8 mouse cellular contexts compared by ENCODE assay signal in the genomic region with DNA sequence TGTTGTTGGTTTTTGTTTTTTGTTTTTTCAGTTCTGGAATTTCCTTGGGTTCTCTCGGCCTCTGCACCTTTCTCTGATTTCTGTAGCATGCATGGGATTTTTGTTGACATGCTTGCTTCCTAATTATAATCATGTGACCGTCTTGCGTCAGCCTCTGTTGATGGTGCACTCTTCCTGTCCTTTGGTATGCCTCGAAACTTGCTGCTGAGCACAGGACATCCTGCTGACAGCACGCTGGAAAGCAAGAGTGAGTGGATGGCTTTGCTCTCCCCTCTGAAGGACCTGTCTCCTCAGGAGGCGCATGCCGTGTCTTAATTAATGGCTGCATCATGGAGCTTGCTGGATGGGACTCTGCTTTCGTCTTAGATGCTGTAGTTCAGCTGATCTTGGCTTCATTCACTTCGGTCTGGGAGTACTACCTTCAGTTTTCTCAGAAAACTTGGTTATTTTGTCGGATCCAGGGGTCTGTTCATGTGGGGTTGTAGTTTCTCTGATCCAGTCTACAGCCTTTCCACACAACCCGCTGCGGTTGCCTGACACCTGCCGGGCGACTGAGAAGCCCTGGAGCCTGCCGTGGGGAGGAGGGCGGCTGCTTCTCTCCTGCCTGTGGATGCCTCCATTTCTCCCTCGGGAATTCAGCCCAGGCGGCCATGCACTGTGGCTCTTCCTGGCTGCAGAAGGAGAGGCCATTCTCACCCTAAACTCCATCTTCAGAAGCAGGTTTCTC. TPM values are rescaled to one million over a fixed set of nuclear protein-coding genes. Genes with fewer than 3 reads are reported as not detected.
DNase-seq lines count a peak whose midpoint lies in the region; ATAC-seq lines count a peak whose summit lies in the region.

No protein-coding gene starts in this region.

- peak; percentile 46 to 66 for DNase-seq in heart, adult 18-20 months
- DNase-seq in heart, postnatal 25 days (ENCODE audit: low spot score), result no peak
- DNase-seq in embryonic facial prominence, embryonic 10.5 days (ENCODE audit: low spot score), result no peak
- DNase-seq in hindbrain, embryonic 10.5 days (ENCODE audit: low spot score), result no peak
- peak; percentile 52 for DNase-seq in lung, postnatal 10 days
- no peak for DNase-seq in adrenal gland, postnatal 36 days
- DNase-seq in urinary bladder, postnatal 4 days (ENCODE audit: low spot score in 2 of 2), result no peak

- WGBS in embryonic facial prominence, embryonic 10.5 days, result 18% methylated on average over 18 of the region's 18 CpGs
- 22% methylated on average over 18 of the region's 18 CpGs for WGBS in hindbrain, embryonic 10.5 days

- intact Hi-C loops in heart, postnatal 25 days (cut with DNase I), result loop anchor here (5.0 kb wide), 1 partner anchor 35 kb away; no protein-coding TSS in a partner anchor

- peaks cover 15% of the 10 kb centered on the region for H3K4me1 ChIP-seq in embryonic facial prominence, embryonic 10.5 days
- peaks cover 19% of the 10 kb centered on the region for H3K4me1 ChIP-seq in hindbrain, embryonic 10.5 days (replicated peaks)

- H3K27ac ChIP-seq in embryonic facial prominence, embryonic 10.5 days (replicated peaks), result no peak overlapping the region
- peak overlapping the region; percentile 56 for H3K27ac ChIP-seq in hindbrain, embryonic 10.5 days

- ATAC-seq in erythroblast, adult 5-6 weeks (replicated peaks; ENCODE audit: low FRiP score, poor library complexity, severe bottlenecking), result no peak

- H3K9me3 ChIP-seq in embryonic facial prominence, embryonic 10.5 days, result no peaks in the 10 kb centered on the region
- H3K9me3 ChIP-seq in hindbrain, embryonic 10.5 days, result no peaks in the 10 kb centered on the region

- peaks cover 32% of the 10 kb centered on the region for H3K36me3 ChIP-seq in embryonic facial prominence, embryonic 10.5 days (replicated peaks)
- H3K36me3 ChIP-seq in hindbrain, embryonic 10.5 days, result peaks cover 31% of the 10 kb centered on the region

- H3K27me3 ChIP-seq in embryonic facial prominence, embryonic 10.5 days (replicated peaks; ENCODE audit: low read depth, poor library complexity, severe bottlenecking), result no peaks in the 10 kb centered on the region
- H3K27me3 ChIP-seq in hindbrain, embryonic 10.5 days (ENCODE audit: insufficient read depth, poor library complexity, severe bottlenecking), result no peaks in the 10 kb centered on the region

- H3K4me3 ChIP-seq in embryonic facial prominence, embryonic 10.5 days, result peak overlapping the region; percentile 32; the same call in 1 of the 2 replicates
- peak overlapping the region; percentile 28 for H3K4me3 ChIP-seq in hindbrain, embryonic 10.5 days

RNA-seq across cellular contexts. Expression of gene Ipmk, which starts 14.4 kb away (rescaled TPM):
- 10 to 100 TPM; 15.0 to 16.7 TPM for total RNA-seq in heart, adult 18-20 months (2021)
- 10 to 100 TPM; 12.8 to 14.6 TPM for total RNA-seq in heart, postnatal 25 days (2021)
- polyA plus RNA-seq in embryonic facial prominence, embryonic 10.5 days (2016; fragmentation: Nextera tagmentation; extraction: Ambion mirVana), result 16.9 and 19.3 TPM in 2 replicates
- polyA plus RNA-seq in hindbrain, embryonic 10.5 days (2016; fragmentation: Nextera tagmentation; extraction: Ambion mirVana), result 15.5 and 20.0 TPM in 2 replicates
- 10 to 100 TPM; 15.6 to 20.5 TPM for total RNA-seq in adrenal gland, postnatal 36 days (2021)
- 14.0 and 23.2 TPM in 2 replicates for total RNA-seq in erythroblast, adult 5-6 weeks (2015; ENCODE audit: low replicate concordance)
- total RNA-seq in erythroblast, adult 5-6 weeks (2017; ENCODE audit: low replicate concordance), result 10.5 and 12.4 TPM in 2 replicates

RNA-seq across cellular contexts. Expression of gene Cisd1, which starts 17.2 kb away (rescaled TPM):
- 100 to 1,000 TPM; 349 to 364 TPM for total RNA-seq in heart, adult 18-20 months (2021)
- 100 to 1,000 TPM; 306 to 315 TPM for total RNA-seq in heart, postnatal 25 days (2021)
- 115 and 130 TPM in 2 replicates for polyA plus RNA-seq in embryonic facial prominence, embryonic 10.5 days (2016; fragmentation: Nextera tagmentation; extraction: Ambion mirVana)
- polyA plus RNA-seq in hindbrain, embryonic 10.5 days (2016; fragmentation: Nextera tagmentation; extraction: Ambion mirVana), result 148 and 166 TPM in 2 replicates
- 100 to 1,000 TPM in 1 of 2 experiments, 10 to 100 TPM in 1; 90.4 to 140 TPM for total RNA-seq in adrenal gland, postnatal 36 days (2021)
- total RNA-seq in erythroblast, adult 5-6 weeks (2015; ENCODE audit: low replicate concordance), result 10.0 and 15.7 TPM in 2 replicates
- total RNA-seq in erythroblast, adult 5-6 weeks (2017; ENCODE audit: low replicate concordance), result 3.9 and 4.1 TPM in 2 replicates

Comparison
In these comparisons a context has a peak if more than half of its experiments do, and no peak if none do; other contexts are left out.
1. DNase-seq: peak in heart, adult 18-20 months (2 of 2) and lung, postnatal 10 days (single experiment); none in heart, postnatal 25 days (single experiment), embryonic facial prominence, embryonic 10.5 days (single experiment), hindbrain, embryonic 10.5 days (single experiment), adrenal gland, postnatal 36 days (0 of 2) and urinary bladder, postnatal 4 days (0 of 2).
2. RNA of gene Cisd1, which starts 17.2 kb away (total RNA-seq): 349 to 364 TPM in heart, adult 18-20 months, 306 to 315 TPM in heart, postnatal 25 days and 90.4 to 140 TPM in adrenal gland, postnatal 36 days; 3.9 to 15.7 TPM in erythroblast, adult 5-6 weeks; every median in the first group is over 4 times any median in the second.